Mouse (Mus musculus): ENCODE results near the gene Smarcad1. TPM values are rescaled to one million over a fixed set of nuclear protein-coding genes. Genes with fewer than 3 reads are reported as not detected.

Smarcad1 gene
- polyA plus RNA-seq, 1 experiment = 10.4 TPM

- H3K79me2 ChIP-seq (ENCODE audit: control insufficient read depth, insufficient read depth) = no peaks in the 10 kb centered on the region
- H3K4me3 ChIP-seq = no peak overlapping the region
- H3K36me3 ChIP-seq (ENCODE audit: control insufficient read depth, insufficient read depth) = no peaks in the 10 kb centered on the region
- TF ChIP-seq MAX (IDR thresholded peaks at IDR 0.05; ENCODE audit: low read depth) (no peak), E2F4 (IDR thresholded peaks at IDR 0.05; ENCODE audit: insufficient read depth) (no peak), SRF (IDR thresholded peaks at IDR 0.05; ENCODE audit: control insufficient read depth, insufficient read length, low read depth) (no peak), TCF3 (IDR thresholded peaks at IDR 0.05; ENCODE audit: insufficient read length, low read depth) (no peak), TCF12 (IDR thresholded peaks at IDR 0.05; ENCODE audit: insufficient read depth, poor library complexity, severe bottlenecking) (no peak), CEBPB (IDR thresholded peaks at IDR 0.05; ENCODE audit: insufficient read depth, poor library complexity, severe bottlenecking) (no peak), POLR2A (IDR thresholded peaks at IDR 0.05; ENCODE audit: insufficient read length, low read depth) (no peak), MYOG (IDR thresholded peaks at IDR 0.05; ENCODE audit: control insufficient read depth in 1 of 3, insufficient read depth in 1 of 3, insufficient read length in 2 of 3, low read depth in 2 of 3) (no peak), MYOD1 (IDR thresholded peaks at IDR 0.05; ENCODE audit: control insufficient read depth in 1 of 3, insufficient read length in 2 of 3, low read depth in 2 of 3) (no peak), REST (IDR thresholded peaks at IDR 0.05; ENCODE audit: insufficient read depth, insufficient read length) (no peak), POLR2AphosphoS2 (IDR thresholded peaks at IDR 0.05; ENCODE audit: insufficient read length, low read depth) (no peak)
- no peak overlapping the region for H3ac ChIP-seq (ENCODE audit: control insufficient read depth, insufficient read length)
- no peaks in the 10 kb centered on the region for H3K27me3 ChIP-seq (ENCODE audit: control insufficient read depth, insufficient read depth, insufficient read length)
- no peak overlapping the region for H3K4me2 ChIP-seq (ENCODE audit: low read depth)
These were observed 108.3 kb downstream of the Smarcad1 start for GRCm38 (mm10) chr6:65150703-65151102.

- no peaks in the 10 kb centered on the region for H3K79me2 ChIP-seq (ENCODE audit: control insufficient read depth, insufficient read depth)
These were observed 111.2 kb downstream of the Smarcad1 start for GRCm38 (mm10) chr6:65153570-65153969.

GRCm38 (mm10) chr6:65157042-65157441 lies 114.7 kb downstream of the Smarcad1 start:
- Histone ChIP-seq H3K36me3 (ENCODE audit: control insufficient read depth, insufficient read depth) (no peaks in the 10 kb centered on the region), H3ac (ENCODE audit: control insufficient read depth, insufficient read length) (no peak overlapping the region), H3K4me2 (ENCODE audit: low read depth) (no peak overlapping the region), H3K27me3 (ENCODE audit: control insufficient read depth, insufficient read depth, insufficient read length) (no peaks in the 10 kb centered on the region), H3K4me3 (no peak overlapping the region), H3K79me2 (ENCODE audit: control insufficient read depth, insufficient read depth) (no peaks in the 10 kb centered on the region)
- TF ChIP-seq MYOD1 (IDR thresholded peaks at IDR 0.05; ENCODE audit: control insufficient read depth in 1 of 3, insufficient read length in 2 of 3, low read depth in 2 of 3) (no peak), MAX (IDR thresholded peaks at IDR 0.05; ENCODE audit: low read depth) (no peak), POLR2AphosphoS2 (IDR thresholded peaks at IDR 0.05; ENCODE audit: insufficient read length, low read depth) (no peak), TCF12 (IDR thresholded peaks at IDR 0.05; ENCODE audit: insufficient read depth, poor library complexity, severe bottlenecking) (no peak), CEBPB (IDR thresholded peaks at IDR 0.05; ENCODE audit: insufficient read depth, poor library complexity, severe bottlenecking) (no peak), E2F4 (IDR thresholded peaks at IDR 0.05; ENCODE audit: insufficient read depth) (no peak), REST (IDR thresholded peaks at IDR 0.05; ENCODE audit: insufficient read depth, insufficient read length) (no peak), POLR2A (IDR thresholded peaks at IDR 0.05; ENCODE audit: insufficient read length, low read depth) (no peak)

More at GRCm38 (mm10) chr6:65153570-65153969, 111.2 kb downstream of the Smarcad1 start:
- H3K4me3 ChIP-seq = no peak overlapping the region
- H3K36me3 ChIP-seq (ENCODE audit: control insufficient read depth, insufficient read depth) = no peaks in the 10 kb centered on the region
- H3K4me2 ChIP-seq (ENCODE audit: low read depth) = no peak overlapping the region
- H3K27me3 ChIP-seq (ENCODE audit: control insufficient read depth, insufficient read depth, insufficient read length) = no peaks in the 10 kb centered on the region
- TF ChIP-seq REST (IDR thresholded peaks at IDR 0.05; ENCODE audit: insufficient read depth, insufficient read length) (no peak), MYOG (IDR thresholded peaks at IDR 0.05; ENCODE audit: control insufficient read depth in 1 of 3, insufficient read depth in 1 of 3, insufficient read length in 2 of 3, low read depth in 2 of 3) (no peak), MAX (IDR thresholded peaks at IDR 0.05; ENCODE audit: low read depth) (no peak), TCF12 (IDR thresholded peaks at IDR 0.05; ENCODE audit: insufficient read depth, poor library complexity, severe bottlenecking) (no peak), SRF (IDR thresholded peaks at IDR 0.05; ENCODE audit: control insufficient read depth, insufficient read length, low read depth) (no peak), POLR2AphosphoS2 (IDR thresholded peaks at IDR 0.05; ENCODE audit: insufficient read length, low read depth) (no peak), MYOD1 (IDR thresholded peaks at IDR 0.05; ENCODE audit: control insufficient read depth in 1 of 3, insufficient read length in 2 of 3, low read depth in 2 of 3) (no peak), USF1 (IDR thresholded peaks at IDR 0.05; ENCODE audit: low read depth) (no peak), CEBPB (IDR thresholded peaks at IDR 0.05; ENCODE audit: insufficient read depth, poor library complexity, severe bottlenecking) (no peak), POLR2A (IDR thresholded peaks at IDR 0.05; ENCODE audit: insufficient read length, low read depth) (no peak), TCF3 (IDR thresholded peaks at IDR 0.05; ENCODE audit: insufficient read length, low read depth) (no peak), E2F4 (IDR thresholded peaks at IDR 0.05; ENCODE audit: insufficient read depth) (no peak)
- no peak overlapping the region for H3ac ChIP-seq (ENCODE audit: control insufficient read depth, insufficient read length)

GRCm38 (mm10) chr6:65159381-65159942 lies 117.1 kb downstream of the Smarcad1 start:
- Histone ChIP-seq H3K4me2 (ENCODE audit: low read depth) (no peak overlapping the region), H3K79me2 (ENCODE audit: control insufficient read depth, insufficient read depth) (no peaks in the 10 kb centered on the region)

More at GRCm38 (mm10) chr6:65159381-65159942, 117.1 kb downstream of the Smarcad1 start:
- H3K36me3 ChIP-seq (ENCODE audit: control insufficient read depth, insufficient read depth) = no peaks in the 10 kb centered on the region
- TF ChIP-seq POLR2A (IDR thresholded peaks at IDR 0.05; ENCODE audit: insufficient read length, low read depth) (no peak), CEBPB (IDR thresholded peaks at IDR 0.05; ENCODE audit: insufficient read depth, poor library complexity, severe bottlenecking) (no peak), TCF12 (IDR thresholded peaks at IDR 0.05; ENCODE audit: insufficient read depth, poor library complexity, severe bottlenecking) (no peak), MYOG (IDR thresholded peaks at IDR 0.05; ENCODE audit: control insufficient read depth in 1 of 3, insufficient read depth in 1 of 3, insufficient read length in 2 of 3, low read depth in 2 of 3) (no peak), SRF (IDR thresholded peaks at IDR 0.05; ENCODE audit: control insufficient read depth, insufficient read length, low read depth) (no peak), E2F4 (IDR thresholded peaks at IDR 0.05; ENCODE audit: insufficient read depth) (no peak), REST (IDR thresholded peaks at IDR 0.05; ENCODE audit: insufficient read depth, insufficient read length) (no peak)
- H3K27me3 ChIP-seq (ENCODE audit: control insufficient read depth, insufficient read depth, insufficient read length) = no peaks in the 10 kb centered on the region
- H3K4me3 ChIP-seq = no peak overlapping the region
- H3ac ChIP-seq (ENCODE audit: control insufficient read depth, insufficient read length) = no peak overlapping the region
